Mouse (Mus musculus): ENCODE data around the gene Tex264. TPM values are rescaled to one million over a fixed set of nuclear protein-coding genes. Genes with fewer than 3 reads are reported as not detected.
A peak's percentile ranks its signal among the peaks of the same experiment; 100 is the strongest.

Gene Tex264
- polyA plus RNA-seq, 1 experiment from 2014 or later: 25.6 TPM

GRCm38 (mm10) chr9:106684918-106685248, 844 bp downstream of the Tex264 start:
- Histone ChIP-seq H3K9ac (replicated peaks) (peak overlapping the region; percentile 76), H3K27me3 (ENCODE audit: insufficient read depth, low read length) (no peaks in the 10 kb centered on the region), H3K36me3 (replicated peaks; ENCODE audit: insufficient read depth, low read length) (0 out of 2 replicates have a peak, but pooled peaks cover 3% of the 10 kb centered on the region), H3K9me3 (ENCODE audit: low read length) (no peaks in the 10 kb centered on the region), H3K27ac (ENCODE audit: low read depth) (peak overlapping the region; percentile 77; the same call in 1 of the 2 replicates), H3K4me1 (ENCODE audit: insufficient read depth) (peaks cover 19% of the 10 kb centered on the region), H3K4me2 (ENCODE audit: low read depth, low read length) (peak overlapping the region; percentile 99), H3K4me3 (ENCODE audit: low read depth, low read length) (peak overlapping the region; percentile 77)
- 3% methylated on average over 13 of the region's 14 CpGs for WGBS (ENCODE audit: insufficient replicate concordance)
- DNase-seq (no peak), ATAC-seq (peak; percentile 2; the same call in 1 of the 2 replicates)
- no peak for TF ChIP-seq EP300 (IDR thresholded peaks at IDR 0.05; ENCODE audit: low read depth)
- TF ChIP-seq CTCF (IDR thresholded peaks at IDR 0.05; ENCODE audit: low read depth): no peak

GRCm38 (mm10) chr9:106684093-106684872, 1.4 kb downstream of the Tex264 start:
- H3K36me3 ChIP-seq (replicated peaks; ENCODE audit: insufficient read depth, low read length): 0 out of 2 replicates have a peak, but pooled peaks cover 7% of the 10 kb centered on the region
- peak overlapping the region; percentile 76; the same call in 1 of the 2 replicates for H3K9ac ChIP-seq (replicated peaks)

GRCm38 (mm10) chr9:106681026-106681425, 4.7 kb downstream of the Tex264 start:
- WGBS (ENCODE audit: insufficient replicate concordance): 79% methylated on average over 9 of the region's 9 CpGs

More at GRCm38 (mm10) chr9:106684093-106684872, 1.4 kb downstream of the Tex264 start:
- Histone ChIP-seq H3K4me2 (ENCODE audit: low read depth, low read length) (peak overlapping the region; percentile 99), H3K4me1 (ENCODE audit: insufficient read depth) (peaks cover 19% of the 10 kb centered on the region), H3K27me3 (ENCODE audit: insufficient read depth, low read length) (no peaks in the 10 kb centered on the region), H3K4me3 (ENCODE audit: low read depth, low read length) (peak overlapping the region; percentile 77), H3K27ac (ENCODE audit: low read depth) (no peak overlapping the region), H3K9me3 (ENCODE audit: low read length) (no peaks in the 10 kb centered on the region)
- 42% methylated on average over 6 of the region's 6 CpGs for WGBS (ENCODE audit: insufficient replicate concordance)
- TF ChIP-seq CTCF (IDR thresholded peaks at IDR 0.05; ENCODE audit: low read depth) (no peak), EP300 (IDR thresholded peaks at IDR 0.05; ENCODE audit: low read depth) (no peak)
- ATAC-seq (no peak), DNase-seq (no peak)

GRCm38 (mm10) chr9:106678242-106678641, 7.5 kb downstream of the Tex264 start:
- H3K27ac ChIP-seq (ENCODE audit: low read depth): no peak overlapping the region
- H3K36me3 ChIP-seq (replicated peaks; ENCODE audit: insufficient read depth, low read length): 0 out of 2 replicates have a peak, but pooled peaks cover 12% of the 10 kb centered on the region
- H3K4me1 ChIP-seq (ENCODE audit: insufficient read depth): no peaks in the 10 kb centered on the region
- H3K9ac ChIP-seq (replicated peaks): no peak overlapping the region
- ATAC-seq (no peak), DNase-seq (no peak)
- TF ChIP-seq EP300 (IDR thresholded peaks at IDR 0.05; ENCODE audit: low read depth): no peak
- no peak for TF ChIP-seq CTCF (IDR thresholded peaks at IDR 0.05; ENCODE audit: low read depth)
- H3K9me3 ChIP-seq (ENCODE audit: low read length): no peaks in the 10 kb centered on the region
- no peak overlapping the region for H3K4me3 ChIP-seq (ENCODE audit: low read depth, low read length)
- H3K4me2 ChIP-seq (ENCODE audit: low read depth, low read length): no peak overlapping the region
- 85% methylated on average over 4 of the region's 4 CpGs for WGBS (ENCODE audit: insufficient replicate concordance)
- H3K27me3 ChIP-seq (ENCODE audit: insufficient read depth, low read length): no peaks in the 10 kb centered on the region

More at GRCm38 (mm10) chr9:106681026-106681425, 4.7 kb downstream of the Tex264 start:
- no peak overlapping the region for H3K4me3 ChIP-seq (ENCODE audit: low read depth, low read length)
- peaks cover 16% of the 10 kb centered on the region for H3K4me1 ChIP-seq (ENCODE audit: insufficient read depth)
- no peak overlapping the region for H3K9ac ChIP-seq (replicated peaks)
- H3K27ac ChIP-seq (ENCODE audit: low read depth): no peak overlapping the region
- H3K27me3 ChIP-seq (ENCODE audit: insufficient read depth, low read length): no peaks in the 10 kb centered on the region
- DNase-seq: no peak
- ATAC-seq: no peak
- no peaks in the 10 kb centered on the region for H3K9me3 ChIP-seq (ENCODE audit: low read length)
- H3K4me2 ChIP-seq (ENCODE audit: low read depth, low read length): no peak overlapping the region
- H3K36me3 ChIP-seq (replicated peaks; ENCODE audit: insufficient read depth, low read length): 0 out of 2 replicates have a peak, but pooled peaks cover 10% of the 10 kb centered on the region
- TF ChIP-seq CTCF (IDR thresholded peaks at IDR 0.05; ENCODE audit: low read depth) (no peak), EP300 (IDR thresholded peaks at IDR 0.05; ENCODE audit: low read depth) (no peak)

GRCm38 (mm10) chr9:106677702-106678101, 8.0 kb downstream of the Tex264 start:
- 67% methylated on average over 5 of the region's 5 CpGs for WGBS (ENCODE audit: insufficient replicate concordance)
- Histone ChIP-seq H3K27ac (ENCODE audit: low read depth) (no peak overlapping the region), H3K27me3 (ENCODE audit: insufficient read depth, low read length) (no peaks in the 10 kb centered on the region), H3K4me3 (ENCODE audit: low read depth, low read length) (no peak overlapping the region), H3K4me1 (ENCODE audit: insufficient read depth) (no peaks in the 10 kb centered on the region), H3K4me2 (ENCODE audit: low read depth, low read length) (no peak overlapping the region), H3K9ac (replicated peaks) (no peak overlapping the region), H3K9me3 (ENCODE audit: low read length) (no peaks in the 10 kb centered on the region), H3K36me3 (replicated peaks; ENCODE audit: insufficient read depth, low read length) (peaks cover 17% of the 10 kb centered on the region; the same call in 1 of the 2 replicates)
- DNase-seq (no peak), ATAC-seq (peak; percentile 44; the same call in 1 of the 2 replicates)
- TF ChIP-seq CTCF (IDR thresholded peaks at IDR 0.05; ENCODE audit: low read depth): no peak
- TF ChIP-seq EP300 (IDR thresholded peaks at IDR 0.05; ENCODE audit: low read depth): no peak

GRCm38 (mm10) chr9:106676571-106676970, 9.2 kb downstream of the Tex264 start:
- Histone ChIP-seq H3K27me3 (ENCODE audit: insufficient read depth, low read length) (no peaks in the 10 kb centered on the region), H3K4me1 (ENCODE audit: insufficient read depth) (no peaks in the 10 kb centered on the region), H3K4me3 (ENCODE audit: low read depth, low read length) (no peak overlapping the region), H3K9me3 (ENCODE audit: low read length) (no peaks in the 10 kb centered on the region), H3K27ac (ENCODE audit: low read depth) (no peak overlapping the region), H3K4me2 (ENCODE audit: low read depth, low read length) (no peak overlapping the region), H3K36me3 (replicated peaks; ENCODE audit: insufficient read depth, low read length) (peaks cover 22% of the 10 kb centered on the region; the same call in 1 of the 2 replicates), H3K9ac (replicated peaks) (no peak overlapping the region)
- WGBS (ENCODE audit: insufficient replicate concordance): 78% methylated on average over 4 of the region's 4 CpGs
- no peak for DNase-seq
- ATAC-seq: no peak
- TF ChIP-seq CTCF (IDR thresholded peaks at IDR 0.05; ENCODE audit: low read depth) (no peak), EP300 (IDR thresholded peaks at IDR 0.05; ENCODE audit: low read depth) (no peak)
